ENCODE assay signal across 20 mouse cellular contexts in the genomic region with DNA sequence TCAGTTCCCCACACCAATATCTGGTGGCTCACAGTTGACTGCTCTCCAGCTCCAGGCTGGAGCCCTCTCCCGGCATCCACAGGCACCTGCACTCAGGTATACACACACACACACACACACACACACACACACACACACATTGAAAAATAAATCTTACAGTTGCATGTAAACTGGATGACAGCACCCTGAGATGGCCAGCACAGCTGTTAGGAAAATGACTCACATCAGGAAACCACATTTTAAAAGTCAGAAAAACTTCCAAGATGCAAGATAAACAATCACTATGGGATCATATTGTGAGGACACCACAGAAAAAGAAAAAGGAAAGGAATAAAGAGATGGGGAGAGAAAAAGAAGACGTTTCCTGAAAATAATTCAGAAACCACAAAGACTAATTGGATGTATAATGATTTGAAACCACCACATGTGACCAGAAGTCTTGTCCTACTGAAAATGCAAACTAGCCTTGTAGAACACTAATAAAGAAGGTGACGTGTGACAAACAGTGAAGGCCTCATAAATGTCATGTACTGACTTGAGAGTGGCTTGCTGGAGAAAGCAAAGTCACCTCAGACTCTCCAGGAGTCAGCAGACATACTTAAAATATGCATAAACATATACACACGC.
"Had no signal": no experiment of that assay in that cellular context is flagged by ENCODE, and none has a peak within 500 bp of the region (broad histone marks: within the 10 kb centered on the region; RNA-seq: fewer than 3 reads in every experiment).

No protein-coding gene starts in this region.

- DNase-seq: kidney, adult 8-10 months; kidney, postnatal 10 days; left cerebral cortex, postnatal 4 days; liver, postnatal 0 days; lung, embryonic 14.5 days; retina, postnatal 1 day; right cerebral cortex, postnatal 25 days; spleen, adult 18-20 months; thymus, postnatal 25 days had no signal

- H3K4me1 ChIP-seq: kidney, embryonic 15.5 days; limb, embryonic 15.5 days; midbrain, embryonic 12.5 days; midbrain, embryonic 15.5 days; neural tube, embryonic 13.5 days; stomach, embryonic 15.5 days had no signal

- H3K9me3 ChIP-seq: kidney, embryonic 15.5 days; limb, embryonic 12.5 days; limb, embryonic 15.5 days; midbrain, embryonic 12.5 days; midbrain, embryonic 15.5 days; neural tube, embryonic 13.5 days; stomach, embryonic 15.5 days had no signal

- H3K9ac ChIP-seq: kidney, embryonic 15.5 days; limb, embryonic 12.5 days; limb, embryonic 15.5 days; liver, embryonic 14.5 days; liver, postnatal 0 days; lung, embryonic 14.5 days; midbrain, embryonic 12.5 days; midbrain, embryonic 15.5 days; neural tube, embryonic 13.5 days; stomach, embryonic 15.5 days had no signal

- ATAC-seq: liver, postnatal 0 days; lung, postnatal 0 days; midbrain, embryonic 15.5 days had no signal

- H3K27me3 ChIP-seq: limb, embryonic 12.5 days; limb, embryonic 15.5 days; midbrain, embryonic 12.5 days; midbrain, embryonic 15.5 days; neural tube, embryonic 13.5 days; stomach, embryonic 15.5 days had no signal

- H3K4me3 ChIP-seq: kidney, embryonic 15.5 days; limb, embryonic 12.5 days; limb, embryonic 15.5 days; midbrain, embryonic 12.5 days; midbrain, embryonic 15.5 days; neural tube, embryonic 13.5 days; stomach, embryonic 15.5 days had no signal

- H3K27ac ChIP-seq: kidney, embryonic 15.5 days; limb, embryonic 12.5 days; limb, embryonic 15.5 days; liver, embryonic 14.5 days; macrophage; midbrain, embryonic 12.5 days; midbrain, embryonic 15.5 days; neural tube, embryonic 13.5 days; stomach, embryonic 15.5 days had no signal

- H3K36me3 ChIP-seq: kidney, embryonic 15.5 days; limb, embryonic 12.5 days; limb, embryonic 15.5 days; midbrain, embryonic 12.5 days; midbrain, embryonic 15.5 days; neural tube, embryonic 13.5 days; stomach, embryonic 15.5 days had no signal

- H3K4me2 ChIP-seq: kidney, embryonic 15.5 days; limb, embryonic 12.5 days; limb, embryonic 15.5 days; liver, embryonic 11.5 days; lung, embryonic 14.5 days; midbrain, embryonic 12.5 days; midbrain, embryonic 15.5 days; neural tube, embryonic 13.5 days; stomach, embryonic 15.5 days had no signal
